Mouse (Mus musculus): Measurements from ENCODE around the gene Gm3005.
"Not testable (repeated sequence)": the region's sequence is repeated elsewhere in the genome, so short reads cannot be mapped to it uniquely, and the experiment has no call there.

Gm3005 gene

DNA sequence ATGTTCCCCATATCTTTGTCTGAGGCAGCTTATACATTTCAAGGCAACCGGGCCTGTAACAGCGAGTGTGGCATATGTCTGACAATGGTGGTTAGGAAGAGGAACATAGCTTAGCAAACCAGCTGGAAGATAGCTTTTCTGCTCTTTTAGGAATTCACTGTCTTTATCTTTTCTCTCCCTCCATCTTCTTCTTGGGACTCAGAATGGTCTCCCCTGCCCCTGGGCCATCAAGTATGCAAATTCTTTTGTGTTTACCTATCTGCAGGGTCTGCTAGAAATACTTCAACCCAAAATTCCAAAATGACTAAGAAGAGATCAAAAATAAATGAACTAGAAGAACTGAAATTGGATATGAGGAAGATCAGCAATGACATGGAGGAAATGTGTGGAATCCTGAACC lies at the start of gene Gm3005:
Gene Gm3005 (plus strand): TSS at position 301 of the 400 bp plus-strand sequence.
- not testable (repeated sequence) for DNase-seq (ENCODE audit: low spot score in 2 of 2)

DNA sequence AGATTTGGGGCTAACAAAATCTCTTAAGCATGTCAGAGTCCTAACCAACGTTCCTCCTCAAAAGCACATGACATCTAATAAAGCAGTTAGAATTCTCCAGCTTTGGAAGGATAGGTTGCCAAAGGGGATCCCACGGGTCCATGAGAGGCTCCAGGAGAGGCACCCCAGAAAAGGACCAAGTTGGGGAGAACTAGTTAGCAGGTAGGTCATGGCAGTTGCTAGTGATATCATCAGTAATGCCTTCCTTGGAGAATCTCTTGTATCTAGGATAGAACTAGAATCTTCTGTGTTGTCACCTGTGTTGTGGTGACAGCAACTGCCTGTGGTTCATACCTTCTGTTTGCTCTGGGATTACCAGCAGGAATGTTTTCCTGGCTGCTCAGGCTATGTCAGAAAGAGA lies 33.1 kb upstream of the Gm3005 start, which contains the start of gene Gm10413:
Gene Gm10413 (plus strand): TSS at position 301 of the 400 bp plus-strand sequence.
- not testable (repeated sequence) for DNase-seq (ENCODE audit: low spot score in 2 of 2)

DNA sequence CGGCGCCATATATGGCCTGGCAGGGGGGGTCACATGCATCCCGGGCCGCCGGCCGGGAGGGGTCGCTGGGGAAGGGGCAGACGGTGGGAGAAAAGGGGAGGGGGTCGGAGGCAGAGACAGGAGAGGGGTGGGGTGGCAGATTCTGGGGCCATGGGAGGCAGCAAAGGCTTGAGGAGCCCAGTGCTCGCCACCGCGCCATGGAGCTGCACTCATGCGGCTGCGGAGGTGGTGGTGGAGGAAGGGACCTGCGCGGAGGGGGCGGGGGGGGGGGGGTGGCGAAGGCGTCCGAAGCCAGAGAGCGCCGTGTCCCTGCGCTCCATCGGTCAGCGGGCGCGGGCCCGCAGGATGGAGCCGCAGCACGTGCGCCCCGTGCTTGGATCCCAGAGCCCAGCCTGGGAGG lies 15.6 kb upstream of the Gm3005 start, which contains the start of gene Gm10409:
Gene Gm10409 (plus strand): TSS at position 301 of the 400 bp plus-strand sequence.
- not testable (repeated sequence) for DNase-seq (ENCODE audit: low spot score in 2 of 2)

DNA sequence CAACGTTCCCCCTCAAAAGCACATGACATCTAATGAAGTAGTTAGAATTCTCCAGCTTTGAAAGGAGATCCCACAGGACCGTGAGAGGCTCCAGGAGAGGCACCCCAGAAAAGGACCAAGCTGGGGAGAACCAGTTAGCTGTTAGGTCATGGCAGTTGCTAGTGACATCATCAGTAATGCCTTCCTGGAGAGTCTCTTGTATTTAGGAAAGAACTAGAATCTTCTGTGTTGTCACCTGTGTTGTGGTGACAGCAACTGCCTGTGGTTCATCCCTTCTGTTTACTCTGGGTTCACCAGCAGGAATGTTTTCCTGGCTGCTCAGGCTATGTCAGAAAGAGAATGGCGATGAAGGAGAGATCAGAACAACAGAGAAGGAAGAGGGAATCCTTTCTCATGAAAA lies 21.2 kb downstream of the Gm3005 start, which contains the start of gene Gm10408:
Gene Gm10408 (plus strand): TSS at position 301 of the 400 bp plus-strand sequence.
- not testable (repeated sequence) for DNase-seq (ENCODE audit: low spot score in 2 of 2)

DNA sequence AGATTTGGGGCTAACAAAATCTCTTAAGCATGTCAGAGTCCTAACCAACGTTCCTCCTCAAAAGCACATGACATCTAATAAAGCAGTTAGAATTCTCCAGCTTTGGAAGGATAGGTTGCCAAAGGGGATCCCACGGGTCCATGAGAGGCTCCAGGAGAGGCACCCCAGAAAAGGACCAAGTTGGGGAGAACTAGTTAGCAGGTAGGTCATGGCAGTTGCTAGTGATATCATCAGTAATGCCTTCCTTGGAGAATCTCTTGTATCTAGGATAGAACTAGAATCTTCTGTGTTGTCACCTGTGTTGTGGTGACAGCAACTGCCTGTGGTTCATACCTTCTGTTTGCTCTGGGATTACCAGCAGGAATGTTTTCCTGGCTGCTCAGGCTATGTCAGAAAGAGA lies 206.3 kb downstream of the Gm3005 start, which contains the start of gene Gm3012:
Gene Gm3012 (plus strand): TSS at position 301 of the 400 bp plus-strand sequence.
- not testable (repeated sequence) for DNase-seq (ENCODE audit: low spot score in 2 of 2)
